Mouse (Mus musculus) liver, embryonic 14.5 days (tissue): ENCODE data around the gene Larp1.

Source experiments
- CTCF ChIP-seq: IDR thresholded peaks from 2 replicates; pipeline ENCODE4 v1.5.1; 2016; ENCODE audit warnings: antibody characterized with exemption, low read depth, control low read depth
- EP300 ChIP-seq: IDR thresholded peaks from 2 replicates; pipeline ENCODE4 v1.6.1; 2016; ENCODE audit warnings: antibody characterized with exemption, low read depth

DNA sequence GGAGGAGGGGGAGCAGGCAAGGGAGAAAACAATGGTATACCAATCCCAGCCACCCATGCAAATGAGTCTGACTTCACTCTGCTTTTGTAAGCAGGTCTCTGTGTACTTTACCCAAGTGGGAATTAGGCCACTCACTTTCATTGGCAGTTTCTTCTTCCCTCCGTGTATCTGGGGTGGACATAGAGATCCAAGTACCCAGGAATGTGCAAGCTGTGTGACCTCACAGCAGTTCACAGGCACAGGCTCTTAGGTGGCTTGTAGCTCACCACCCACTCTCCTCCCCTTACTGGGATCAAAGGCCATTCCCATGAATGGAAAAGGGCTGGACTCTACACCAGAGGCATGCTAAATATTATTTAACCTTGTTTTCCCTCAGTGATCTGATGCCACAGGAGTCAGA, 10.0 kb upstream of the Larp1 start:
- TF ChIP-seq CTCF (no peak), EP300 (no peak)
